In genomic region chr16:56440243-56440642, GRCm38 (mm10) we compare ENCODE assay signal across 24 mouse cellular contexts.
"Had no signal": no experiment of that assay in that cellular context is flagged by ENCODE, and none has a peak within 500 bp of the region (broad histone marks: within the 10 kb centered on the region; RNA-seq: fewer than 3 reads in every experiment).

No protein-coding gene starts in this region.

- H3K27ac ChIP-seq: heart, embryonic 10.5 days; hindbrain, embryonic 10.5 days; hindbrain, embryonic 12.5 days; hindbrain, embryonic 14.5 days; intestine, embryonic 15.5 days; layer of hippocampus, adult 2 months; left cerebral cortex, adult 2 months; limb, embryonic 10.5 days; limb, embryonic 12.5 days; liver, embryonic 12.5 days; liver, embryonic 14.5 days had no signal

- H3K36me3 ChIP-seq: heart, embryonic 10.5 days; heart, embryonic 12.5 days; hindbrain, embryonic 10.5 days; hindbrain, embryonic 12.5 days; intestine, embryonic 15.5 days; limb, embryonic 10.5 days; limb, embryonic 12.5 days; liver, embryonic 12.5 days had no signal

- H3K9me3 ChIP-seq: heart, embryonic 10.5 days; heart, embryonic 12.5 days; hindbrain, embryonic 10.5 days; hindbrain, embryonic 12.5 days; intestine, embryonic 15.5 days; limb, embryonic 10.5 days; liver, embryonic 12.5 days had no signal

- H3K9ac ChIP-seq: heart, embryonic 12.5 days; hindbrain, embryonic 12.5 days; hindbrain, embryonic 14.5 days; intestine, embryonic 15.5 days; limb, embryonic 12.5 days; liver, embryonic 12.5 days; liver, embryonic 14.5 days had no signal

- DNase-seq: gastrocnemius, postnatal 14 days; gastrocnemius, postnatal 36 days; heart, adult 18-20 months; heart, postnatal 10 days; heart, postnatal 4 days; kidney, adult 18-20 months; kidney, adult 9 months; kidney, postnatal 14 days; liver had no signal

- H3K4me2 ChIP-seq: heart, embryonic 12.5 days; hindbrain, embryonic 12.5 days; hindbrain, embryonic 14.5 days; intestine, embryonic 15.5 days; limb, embryonic 12.5 days; liver, embryonic 12.5 days had no signal

- H3K4me3 ChIP-seq: heart, embryonic 10.5 days; heart, embryonic 12.5 days; hindbrain, embryonic 10.5 days; hindbrain, embryonic 12.5 days; intestine, embryonic 15.5 days; layer of hippocampus, adult 2 months; left cerebral cortex, adult 2 months; limb, embryonic 10.5 days; limb, embryonic 12.5 days; liver, embryonic 12.5 days had no signal

- ATAC-seq: hindbrain, embryonic 16.5 days; inflammation-experienced regulatory T-cells, adult 6 months; intestine, embryonic 15.5 days; intestine, postnatal 0 days; liver, embryonic 12.5 days had no signal

- H3K27me3 ChIP-seq: heart, embryonic 12.5 days; hindbrain, embryonic 12.5 days; intestine, embryonic 15.5 days; limb, embryonic 12.5 days; liver, embryonic 12.5 days had no signal

- H3K4me1 ChIP-seq: heart, embryonic 10.5 days; heart, embryonic 12.5 days; hindbrain, embryonic 10.5 days; hindbrain, embryonic 12.5 days; intestine, embryonic 15.5 days; limb, embryonic 10.5 days; limb, embryonic 12.5 days; liver, embryonic 12.5 days had no signal
